Mouse (Mus musculus): ENCODE measurements around the gene Tmem131l.
"Not testable (repeated sequence)": the region's sequence is repeated elsewhere in the genome, so short reads cannot be mapped to it uniquely, and the experiment has no call there.

DNA sequence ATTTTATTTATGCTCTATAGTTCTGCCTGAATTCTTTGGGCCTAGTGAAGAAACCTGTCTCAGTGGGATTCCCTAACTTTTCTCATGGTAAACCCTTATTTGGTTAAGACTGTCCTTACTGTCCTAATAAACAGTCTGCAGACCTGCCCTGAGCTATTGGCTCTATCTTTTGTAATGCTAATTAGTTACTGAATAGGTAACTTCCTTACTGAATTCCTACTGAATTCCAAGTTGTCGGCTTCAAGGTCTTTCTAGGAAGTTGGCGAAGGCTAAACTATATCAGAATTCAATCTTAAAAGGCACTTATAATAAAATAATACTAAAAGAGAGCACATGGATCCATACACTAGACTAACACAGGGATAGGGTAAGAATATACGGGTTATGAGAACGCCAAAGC is 168.0 kb downstream of the Tmem131l start:
- not testable (repeated sequence) for TF ChIP-seq ZNF384 (IDR thresholded peaks at IDR 0.05; ENCODE audit: low read depth, low read length); HCFC1 (IDR thresholded peaks at IDR 0.05; ENCODE audit: borderline replicate concordance, insufficient read depth, low read length)

Data from ES-E14 (cell line).